Mouse (Mus musculus): Measurements from ENCODE around the gene Fbxo39. TPM values are rescaled to one million over a fixed set of nuclear protein-coding genes. Genes with fewer than 3 reads are reported as not detected.
A peak's percentile ranks its signal among the peaks of the same experiment; 100 is the strongest.

The Fbxo39 gene
- total and polyA plus RNA-seq, 3 experiments, result not detected

GRCm38 (mm10) chr11:72293116-72293515, 21.1 kb upstream of the Fbxo39 start:
- no peaks in the 10 kb centered on the region for H3K36me3 ChIP-seq (ENCODE audit: control insufficient read depth in 1 of 2, insufficient read depth in 2 of 2, low read length in 2 of 2)
- no peaks in the 10 kb centered on the region for H3K79me2 ChIP-seq (ENCODE audit: control insufficient read depth, insufficient read depth, low read length, poor library complexity)
- H3K9ac ChIP-seq (ENCODE audit: control insufficient read depth, low read depth, low read length, poor library complexity, severe bottlenecking), result no peak overlapping the region
- H3K4me3 ChIP-seq (ENCODE audit: control insufficient read depth in 1 of 2, insufficient read depth in 1 of 2, low read depth in 2 of 2, low read length in 2 of 2), result no peak overlapping the region
- no peak for DNase-seq (ENCODE audit: low read depth, low spot score)
- H3K27ac ChIP-seq (ENCODE audit: control insufficient read depth, low read depth, low read length), result no peak overlapping the region
- no peaks in the 10 kb centered on the region for H3K4me1 ChIP-seq (ENCODE audit: control insufficient read depth in 1 of 2, insufficient read depth in 2 of 2, low read length in 2 of 2)
- TF ChIP-seq UBTF (IDR thresholded peaks at IDR 0.05; ENCODE audit: borderline replicate concordance, insufficient read depth, low read depth, low read length) (no peak), ZKSCAN1 (IDR thresholded peaks at IDR 0.05; ENCODE audit: low read depth, low read length) (no peak), ETS1 (IDR thresholded peaks at IDR 0.05; ENCODE audit: low read depth, low read length) (no peak), MAZ (IDR thresholded peaks at IDR 0.05; ENCODE audit: low read depth, low read length) (no peak), CTCF (IDR thresholded peaks at IDR 0.05 in 2 of 3, conservative IDR thresholded peaks at IDR 0.05 in 1 of 3; ENCODE audit: control insufficient read depth in 1 of 3, insufficient read depth in 1 of 3, low read depth in 2 of 3, low read length in 3 of 3, poor library complexity in 1 of 3, severe bottlenecking in 1 of 3) (no peak), RAD21 (IDR thresholded peaks at IDR 0.05; ENCODE audit: low read depth, low read length) (no peak), NELFE (IDR thresholded peaks at IDR 0.05; ENCODE audit: low read depth, low read length) (no peak), MEF2A (IDR thresholded peaks at IDR 0.05; ENCODE audit: extremely low read depth, insufficient replicate concordance, low read depth, low read length, poor library complexity, severe bottlenecking) (no peak), POLR2AphosphoS5 (IDR thresholded peaks at IDR 0.05; ENCODE audit: borderline replicate concordance, low read depth, low read length) (no peak), MAX (IDR thresholded peaks at IDR 0.05; ENCODE audit: low read length) (no peak)
- peaks cover 0 to 2% of the 10 kb centered on the region in 2 experiments; a peak in 3 of 4 replicates for H3K27me3 ChIP-seq (ENCODE audit: control insufficient read depth in 1 of 2, insufficient read depth in 2 of 2, low read length in 2 of 2)
- H3K9me3 ChIP-seq (replicated peaks; ENCODE audit: insufficient read depth, low read length), result no peaks in the 10 kb centered on the region

- DNase-seq (ENCODE audit: low read depth, low spot score), result peak; percentile 73
- Histone ChIP-seq H3K4me1 (ENCODE audit: control insufficient read depth in 1 of 2, insufficient read depth in 2 of 2, low read length in 2 of 2) (peaks cover 7 to 14% of the 10 kb centered on the region in 2 experiments; a peak in 3 of 4 replicates), H3K27ac (ENCODE audit: control insufficient read depth, low read depth, low read length) (no peak within 1 kb of the TSS), H3K79me2 (ENCODE audit: control insufficient read depth, insufficient read depth, low read length, poor library complexity) (no peaks in the 10 kb centered on the region; the same call in 1 of the 2 replicates), H3K27me3 (ENCODE audit: control insufficient read depth in 1 of 2, insufficient read depth in 2 of 2, low read length in 2 of 2) (no peaks in the 10 kb centered on the region), H3K36me3 (ENCODE audit: control insufficient read depth in 1 of 2, insufficient read depth in 2 of 2, low read length in 2 of 2) (no peaks in the 10 kb centered on the region), H3K4me3 (ENCODE audit: control insufficient read depth in 1 of 2, insufficient read depth in 1 of 2, low read depth in 2 of 2, low read length in 2 of 2) (peak within 1 kb of the TSS; percentile 64 to 100), H3K9me3 (replicated peaks; ENCODE audit: insufficient read depth, low read length) (no peaks in the 10 kb centered on the region), H3K9ac (ENCODE audit: control insufficient read depth, low read depth, low read length, poor library complexity, severe bottlenecking) (peak within 1 kb of the TSS; percentile 58)
- peak; percentile 60 for TF ChIP-seq SIN3A (IDR thresholded peaks at IDR 0.05; ENCODE audit: low read length)
- peak; percentile 70 for TF ChIP-seq ETS1 (IDR thresholded peaks at IDR 0.05; ENCODE audit: low read depth, low read length)
- TF ChIP-seq TAL1 (IDR thresholded peaks at IDR 0.05; ENCODE audit: low read length), result no peak
- no peak for TF ChIP-seq POLR2AphosphoS5 (IDR thresholded peaks at IDR 0.05; ENCODE audit: borderline replicate concordance, low read depth, low read length)
- no peak for TF ChIP-seq ZKSCAN1 (IDR thresholded peaks at IDR 0.05; ENCODE audit: low read depth, low read length)
- 0 out of 2 replicates have a peak, but pooled peaks have one; percentile 11 for TF ChIP-seq HCFC1 (IDR thresholded peaks at IDR 0.05; ENCODE audit: low read depth, low read length)
- TF ChIP-seq POLR2A (IDR thresholded peaks at IDR 0.05; ENCODE audit: control insufficient read depth in 1 of 2, insufficient read depth in 1 of 2, low read depth in 1 of 2, low read length in 2 of 2, poor library complexity in 1 of 2), result no peak
- no peak for TF ChIP-seq TBP (IDR thresholded peaks at IDR 0.05; ENCODE audit: low read depth, low read length)
- no peak for TF ChIP-seq JUND (IDR thresholded peaks at IDR 0.05; ENCODE audit: low read depth, low read length)
- TF ChIP-seq MXI1 (IDR thresholded peaks at IDR 0.05; ENCODE audit: low read depth, low read length), result peak; percentile 31; the same call in 1 of the 2 replicates
Observed at GRCm38 (mm10) chr11:72301334-72301733, 12.9 kb upstream of the Fbxo39 start, which contains the start of gene Xaf1. Gene Xaf1, plus strand, starts transcription at chr11:72301629.
